Mouse (Mus musculus): ENCODE measurements around the gene Nfkb1.

The Nfkb1 gene

GRCm38 (mm10) chr3:135631856-135632255, 59.5 kb downstream of the Nfkb1 start:
- DNase-seq (ENCODE audit: extremely low spot score, low read depth, low spot score) = no peak

GRCm38 (mm10) chr3:135631096-135631457, 60.3 kb downstream of the Nfkb1 start:
- DNase-seq (ENCODE audit: extremely low spot score, low read depth, low spot score) = no peak

GRCm38 (mm10) chr3:135630430-135631095, 60.8 kb downstream of the Nfkb1 start:
- no peak for DNase-seq (ENCODE audit: extremely low spot score, low read depth, low spot score)

DNA sequence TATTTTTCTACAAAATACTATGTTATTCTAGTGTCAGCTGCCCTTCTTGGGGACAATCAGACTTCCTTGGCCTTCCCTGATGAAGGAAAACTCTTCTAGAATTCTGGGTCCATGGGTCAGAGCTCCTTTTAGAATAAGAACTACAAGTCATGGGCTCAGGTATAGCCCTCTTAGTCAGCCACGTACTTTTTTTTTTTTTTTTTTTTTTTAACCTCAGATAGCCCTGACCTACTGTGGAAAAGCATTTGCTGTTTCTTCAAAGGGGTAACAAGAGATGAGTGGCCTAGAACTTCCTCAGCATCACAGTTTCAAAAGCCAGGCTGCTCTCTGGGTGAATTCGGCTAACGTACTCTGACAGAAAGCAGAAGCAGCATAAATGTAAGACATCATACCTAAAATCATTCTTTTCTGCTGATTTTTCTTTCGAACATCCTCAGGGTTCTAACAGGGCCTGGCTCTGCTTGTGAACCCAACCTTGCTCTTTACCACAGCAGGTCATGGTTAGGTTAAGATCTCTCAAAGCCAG, 61.5 kb downstream of the Nfkb1 start:
- no peak for DNase-seq (ENCODE audit: extremely low spot score, low read depth, low spot score)

DNA sequence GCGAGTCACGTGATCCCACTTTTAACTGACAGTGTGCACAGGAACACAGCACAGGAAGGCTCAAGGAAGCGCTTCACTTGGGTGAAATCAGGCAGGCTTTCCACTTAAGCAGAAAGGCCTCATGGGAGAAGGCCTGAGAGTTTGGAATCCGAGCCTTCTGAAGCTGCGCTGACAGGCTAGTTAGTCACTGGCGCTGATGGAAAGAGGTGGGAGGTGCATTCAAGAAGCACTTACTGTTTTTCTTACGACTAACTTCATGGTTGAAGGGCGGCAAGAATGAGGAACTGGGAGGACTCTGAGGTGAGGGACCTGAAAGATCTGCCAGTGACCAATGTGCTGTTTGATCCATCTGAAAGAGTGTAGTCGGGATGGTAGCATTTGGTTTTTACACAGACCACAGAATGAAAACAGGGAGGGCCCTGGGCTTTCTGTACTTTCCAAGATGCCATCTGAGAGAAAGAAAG, 62.6 kb downstream of the Nfkb1 start:
- DNase-seq (ENCODE audit: extremely low spot score, low read depth, low spot score) = no peak

DNA sequence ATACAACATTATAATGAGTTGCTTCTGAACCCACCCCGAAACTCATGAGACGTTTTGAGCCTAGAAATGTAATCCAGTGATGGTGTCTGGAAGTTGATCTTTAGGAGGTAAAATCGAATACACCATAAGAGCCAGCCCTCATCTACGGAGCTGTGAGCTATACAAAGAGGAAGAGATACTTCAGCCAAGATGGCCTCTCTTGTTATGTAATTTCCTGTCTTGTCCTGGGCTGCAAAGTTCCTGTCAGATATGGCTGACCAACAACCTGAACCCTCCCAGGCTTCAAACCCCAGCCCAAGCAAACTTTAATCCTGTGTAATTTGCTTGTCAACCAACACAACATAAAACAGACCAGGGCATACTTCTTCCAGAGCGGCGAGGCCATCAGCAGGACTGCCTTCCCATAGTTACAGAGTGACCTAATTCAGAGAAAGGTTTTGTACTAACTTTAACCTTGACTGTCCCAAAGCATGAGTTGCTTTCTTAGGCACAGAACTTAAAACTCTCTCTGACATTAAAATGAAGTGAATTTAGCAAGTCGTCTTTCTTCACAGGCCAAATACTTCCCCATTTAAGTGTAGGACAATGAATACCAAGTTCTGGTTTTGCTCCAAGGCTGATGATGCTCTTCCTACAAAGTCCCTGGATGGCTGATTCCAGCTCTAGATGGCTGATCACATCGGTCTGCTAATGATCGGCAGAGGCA, 63.2 kb downstream of the Nfkb1 start:
- DNase-seq (ENCODE audit: extremely low spot score, low read depth, low spot score) = no peak

- DNase-seq (ENCODE audit: extremely low spot score, low read depth, low spot score) = no peak
These were observed 66.1 kb downstream of the Nfkb1 start for GRCm38 (mm10) chr3:135625290-135625689.

DNA sequence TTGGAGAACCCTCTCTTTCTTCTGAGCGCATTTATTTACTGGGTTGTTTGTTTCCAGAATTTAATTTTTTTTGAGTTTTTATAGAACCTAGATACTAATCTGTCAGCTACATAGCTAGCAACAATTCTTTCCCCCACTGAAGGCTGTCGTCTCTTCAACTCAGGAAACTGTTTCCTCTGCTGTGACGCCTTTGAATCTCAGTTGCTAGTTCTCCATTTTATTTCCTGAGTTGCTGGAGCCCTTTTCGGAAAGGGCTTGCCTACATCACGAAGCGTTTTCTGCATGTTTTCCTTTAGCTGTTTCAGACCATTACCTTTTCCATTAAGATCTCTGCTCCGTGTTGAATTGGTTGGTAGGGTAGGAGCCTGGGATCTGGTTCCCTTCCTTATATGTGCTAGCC, 74.6 kb downstream of the Nfkb1 start:
- DNase-seq (ENCODE audit: extremely low spot score, low read depth, low spot score) = no peak

DNA sequence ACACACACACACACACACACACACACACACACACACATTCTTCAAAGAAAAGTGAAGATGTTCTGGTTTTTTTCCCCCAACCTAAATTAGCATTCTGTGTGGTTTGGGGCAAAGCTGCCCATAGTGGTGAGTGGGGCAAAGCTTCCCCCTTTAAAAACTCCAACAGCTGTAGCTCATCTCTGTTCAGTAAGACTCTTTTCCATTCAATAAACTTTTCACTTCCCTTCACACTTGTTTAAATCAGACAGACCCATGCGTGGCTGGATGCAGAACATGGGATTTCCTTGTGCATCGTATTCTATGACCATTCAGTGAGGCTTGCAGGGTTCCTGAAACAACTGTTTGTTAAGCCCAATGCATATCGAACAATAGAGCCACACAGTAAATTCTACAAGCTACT, 77.0 kb downstream of the Nfkb1 start:
- no peak for DNase-seq (ENCODE audit: extremely low spot score, low read depth, low spot score)

GRCm38 (mm10) chr3:135610221-135610620, 81.1 kb downstream of the Nfkb1 start:
- DNase-seq (ENCODE audit: extremely low spot score, low read depth, low spot score) = no peak

- no peak for DNase-seq (ENCODE audit: extremely low spot score, low read depth, low spot score)
These were observed 83.5 kb downstream of the Nfkb1 start for GRCm38 (mm10) chr3:135607660-135608473.

GRCm38 (mm10) chr3:135607021-135607420, 84.3 kb downstream of the Nfkb1 start:
- DNase-seq (ENCODE audit: extremely low spot score, low read depth, low spot score) = no peak

DNA sequence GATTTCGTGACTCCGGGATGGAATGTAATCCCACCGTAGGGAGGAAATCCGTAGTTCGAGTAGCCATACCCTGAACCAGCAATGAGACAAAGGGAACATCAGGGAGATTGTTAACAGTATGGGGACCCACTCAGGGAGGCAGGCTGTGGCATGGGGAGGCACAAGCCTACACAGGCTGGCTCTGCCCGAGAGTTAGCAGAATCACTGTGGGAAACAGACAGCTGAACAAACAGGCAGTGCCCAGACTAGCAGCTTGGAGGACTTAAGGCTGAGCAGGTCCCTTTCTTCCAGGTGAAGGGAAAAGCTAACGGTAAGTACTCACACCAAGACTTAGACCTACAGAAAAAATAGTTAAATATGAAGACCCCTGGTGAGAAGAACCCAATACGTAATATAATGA, 84.8 kb downstream of the Nfkb1 start:
- no peak for DNase-seq (ENCODE audit: extremely low spot score, low read depth, low spot score)

DNA sequence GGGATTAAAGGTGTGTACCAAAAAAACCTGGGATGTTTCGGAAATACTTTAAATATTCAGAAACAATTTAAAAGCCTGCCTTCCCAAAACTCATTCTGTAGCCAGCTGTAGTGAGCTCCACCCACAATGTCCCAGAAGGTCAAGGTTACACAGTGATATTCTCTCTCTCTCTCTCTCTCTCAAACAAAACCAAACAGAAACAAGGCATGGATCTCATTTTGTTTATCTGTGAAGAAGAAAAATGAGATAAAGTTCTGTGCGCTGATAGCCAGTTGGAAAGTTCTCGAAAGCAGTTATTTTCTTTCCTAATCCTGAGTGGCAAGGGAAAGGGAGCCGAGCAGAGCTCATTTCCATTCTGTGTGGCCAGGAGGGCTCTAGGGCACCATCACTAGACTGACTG, 85.9 kb downstream of the Nfkb1 start:
- no peak for DNase-seq (ENCODE audit: extremely low spot score, low read depth, low spot score)

DNA sequence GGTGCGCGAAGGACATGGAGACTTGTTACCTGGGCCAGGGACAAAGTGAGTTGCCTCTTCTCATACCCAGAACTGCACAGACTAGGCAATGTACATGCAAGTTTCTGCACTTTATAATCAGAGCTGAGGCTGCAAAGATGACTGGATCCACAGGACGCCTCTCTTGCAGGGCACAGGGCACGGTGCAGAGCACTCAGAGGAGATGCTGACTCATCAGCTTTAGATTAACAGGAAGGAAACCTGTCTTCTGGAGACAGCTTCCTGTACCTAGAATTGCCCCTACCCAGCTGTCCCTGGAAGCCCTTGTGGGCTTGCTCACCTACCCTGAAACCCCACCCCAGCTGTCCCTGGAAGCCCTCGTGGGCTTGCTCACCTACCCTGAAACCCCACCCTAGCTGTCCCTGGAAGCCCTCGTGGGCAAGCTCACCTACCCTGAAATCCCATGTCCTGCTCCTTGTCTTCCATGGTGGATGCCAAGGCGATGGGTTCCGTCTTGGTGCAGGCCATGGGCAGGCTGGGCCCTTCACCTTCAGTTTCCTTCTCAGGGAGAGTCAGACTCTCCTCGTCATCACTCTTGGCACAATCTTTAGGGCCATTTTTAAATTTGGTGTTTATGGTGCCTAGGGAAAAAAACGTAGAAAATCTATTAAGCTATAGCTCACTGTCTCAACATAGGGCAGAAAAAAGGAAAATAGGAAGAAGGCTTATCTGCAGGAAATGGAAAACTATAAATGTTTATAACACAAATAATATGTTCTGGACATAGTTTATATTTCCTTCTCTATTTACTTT, 86.5 kb downstream of the Nfkb1 start:
- no peak for DNase-seq (ENCODE audit: extremely low spot score, low read depth, low spot score)

GRCm38 (mm10) chr3:135602731-135603130, 88.6 kb downstream of the Nfkb1 start:
- no peak for DNase-seq (ENCODE audit: extremely low spot score, low read depth, low spot score)

DNA sequence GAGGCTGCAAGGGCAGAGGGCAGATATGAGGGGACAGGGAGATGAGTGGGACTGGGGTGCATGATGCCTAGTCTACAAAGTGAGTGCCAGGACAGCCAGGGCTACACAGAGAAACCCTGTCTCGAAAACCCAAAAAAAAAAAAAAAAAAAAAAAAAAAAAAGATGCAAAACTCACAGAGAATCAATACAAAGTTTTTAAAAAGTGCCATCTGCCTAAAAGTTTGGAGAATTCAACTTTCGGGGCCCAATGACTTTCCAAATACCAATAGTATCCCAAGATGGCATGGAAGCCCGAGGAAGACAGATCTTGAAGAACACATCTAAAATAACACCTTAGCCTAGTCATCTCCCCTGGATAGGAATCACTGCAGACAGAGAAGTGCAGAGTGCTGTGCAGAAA, 93.0 kb downstream of the Nfkb1 start:
- DNase-seq (ENCODE audit: extremely low spot score, low read depth, low spot score) = no peak

DNA sequence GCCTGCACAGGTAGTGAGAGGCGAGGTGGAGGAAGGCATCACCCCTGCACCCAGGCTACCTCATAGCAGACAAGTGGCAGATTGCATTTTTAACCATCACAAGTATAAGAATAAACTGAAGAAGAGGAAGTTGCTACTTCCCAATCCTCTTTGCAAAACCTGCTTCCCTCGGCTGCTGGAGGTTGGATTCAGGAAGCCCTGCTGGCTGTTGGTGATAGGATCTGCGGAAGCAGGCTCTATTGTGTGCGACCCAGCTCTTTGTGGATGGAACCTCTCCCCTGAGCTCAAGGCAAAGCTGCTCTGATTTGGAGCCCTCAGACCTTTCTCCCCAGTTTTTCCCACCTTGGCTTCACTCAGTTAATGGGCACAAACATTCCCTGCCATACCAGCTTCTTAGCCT, 94.3 kb downstream of the Nfkb1 start:
- DNase-seq (ENCODE audit: extremely low spot score, low read depth, low spot score) = no peak

GRCm38 (mm10) chr3:135594238-135594917, 97.0 kb downstream of the Nfkb1 start:
- no peak for DNase-seq (ENCODE audit: extremely low spot score, low read depth, low spot score)

- no peak for DNase-seq (ENCODE audit: extremely low spot score, low read depth, low spot score)
These were observed 99.3 kb downstream of the Nfkb1 start for GRCm38 (mm10) chr3:135592011-135592410.

Data from hindlimb bud, embryonic 11.5 days (tissue).